Mouse (Mus musculus) bone marrow macrophage, adult 2 months (primary cell): ENCODE results near the gene Parvb.

Experiments
- CTCF ChIP-seq: IDR thresholded peaks from 2 replicates; pipeline ENCODE4 v1.5.1; 2012; ENCODE audit warnings: low read depth, mild to moderate bottlenecking, low read length, moderate library complexity
- POLR2A ChIP-seq: IDR thresholded peaks from 2 replicates; pipeline ENCODE4 v1.6.1; 2012; ENCODE audit warnings: mild to moderate bottlenecking, low read depth, low read length, borderline replicate concordance

DNA sequence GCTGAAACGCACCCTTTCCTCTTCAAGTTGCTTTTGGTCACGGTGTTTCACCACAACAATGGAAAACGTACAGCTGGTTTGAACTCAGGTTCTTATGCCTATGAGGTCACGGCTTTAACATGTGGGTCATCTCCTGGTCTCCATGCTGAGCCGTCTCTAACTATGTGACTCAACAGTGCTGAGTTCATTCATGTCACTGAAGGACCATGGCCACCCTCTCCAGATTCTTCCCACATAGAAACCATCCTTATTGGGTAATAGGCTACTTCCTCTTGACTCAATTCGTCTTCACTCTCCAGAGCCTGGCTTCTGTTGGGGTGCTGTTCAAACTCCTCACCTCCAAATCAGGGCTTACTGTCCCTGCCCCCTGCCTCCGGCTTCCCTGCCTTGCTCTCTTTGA lies 119.5 kb downstream of the Parvb start:
- TF ChIP-seq CTCF (no peak), POLR2A (no peak)
